Mouse (Mus musculus): Measurements from ENCODE around the gene Mpp3. TPM values are rescaled to one million over a fixed set of nuclear protein-coding genes. Genes with fewer than 3 reads are reported as not detected.

Gene Mpp3
- polyA plus RNA-seq, 1 experiment: 2.1 TPM

- Histone ChIP-seq H3K27me3 (ENCODE audit: control insufficient read depth, insufficient read depth, insufficient read length) (peaks cover 11% of the 10 kb centered on the region), H3K79me2 (ENCODE audit: control insufficient read depth, insufficient read depth) (no peaks in the 10 kb centered on the region), H3ac (ENCODE audit: control insufficient read depth, insufficient read length) (no peak overlapping the region), H3K4me2 (ENCODE audit: low read depth) (no peak overlapping the region), H3K4me3 (no peak overlapping the region), H3K36me3 (ENCODE audit: control insufficient read depth, insufficient read depth) (no peaks in the 10 kb centered on the region)
- TF ChIP-seq E2F4 (IDR thresholded peaks at IDR 0.05; ENCODE audit: insufficient read depth): no peak
These were observed 28.8 kb downstream of the Mpp3 start for GRCm38 (mm10) chr11:101999466-101999865.

- H3ac ChIP-seq (ENCODE audit: control insufficient read depth, insufficient read length): no peak overlapping the region
- H3K27me3 ChIP-seq (ENCODE audit: control insufficient read depth, insufficient read depth, insufficient read length): peaks cover 18% of the 10 kb centered on the region
- H3K36me3 ChIP-seq (ENCODE audit: control insufficient read depth, insufficient read depth): no peaks in the 10 kb centered on the region
- no peak overlapping the region for H3K4me2 ChIP-seq (ENCODE audit: low read depth)
- no peak overlapping the region for H3K4me3 ChIP-seq
- no peak for TF ChIP-seq MYOD1 (IDR thresholded peaks at IDR 0.05; ENCODE audit: control insufficient read depth in 1 of 3, insufficient read length in 2 of 3, low read depth in 2 of 3)
- TF ChIP-seq POLR2AphosphoS2 (IDR thresholded peaks at IDR 0.05; ENCODE audit: insufficient read length, low read depth): no peak
- no peak for TF ChIP-seq REST (IDR thresholded peaks at IDR 0.05; ENCODE audit: insufficient read depth, insufficient read length)
- TF ChIP-seq POLR2A (IDR thresholded peaks at IDR 0.05; ENCODE audit: insufficient read length, low read depth): no peak
- TF ChIP-seq TCF12 (IDR thresholded peaks at IDR 0.05; ENCODE audit: insufficient read depth, poor library complexity, severe bottlenecking): no peak
- no peak for TF ChIP-seq CEBPB (IDR thresholded peaks at IDR 0.05; ENCODE audit: insufficient read depth, poor library complexity, severe bottlenecking)
- TF ChIP-seq SRF (IDR thresholded peaks at IDR 0.05; ENCODE audit: control insufficient read depth, insufficient read length, low read depth): no peak
- no peak for TF ChIP-seq USF1 (IDR thresholded peaks at IDR 0.05; ENCODE audit: low read depth)
- no peak for TF ChIP-seq E2F4 (IDR thresholded peaks at IDR 0.05; ENCODE audit: insufficient read depth)
- no peak for TF ChIP-seq MYOG (IDR thresholded peaks at IDR 0.05; ENCODE audit: control insufficient read depth in 1 of 3, insufficient read depth in 1 of 3, insufficient read length in 2 of 3, low read depth in 2 of 3)
- no peak for TF ChIP-seq MAX (IDR thresholded peaks at IDR 0.05; ENCODE audit: low read depth)
- TF ChIP-seq TCF3 (IDR thresholded peaks at IDR 0.05; ENCODE audit: insufficient read length, low read depth): no peak
- no peaks in the 10 kb centered on the region for H3K79me2 ChIP-seq (ENCODE audit: control insufficient read depth, insufficient read depth)
These were observed 30.0 kb downstream of the Mpp3 start for GRCm38 (mm10) chr11:101998258-101998657.

- no peak overlapping the region for H3ac ChIP-seq (ENCODE audit: control insufficient read depth, insufficient read length)
- H3K4me2 ChIP-seq (ENCODE audit: low read depth): no peak overlapping the region
- no peak overlapping the region for H3K4me3 ChIP-seq
- TF ChIP-seq MYOG (IDR thresholded peaks at IDR 0.05; ENCODE audit: control insufficient read depth in 1 of 3, insufficient read depth in 1 of 3, insufficient read length in 2 of 3, low read depth in 2 of 3): no peak
- no peak for TF ChIP-seq SRF (IDR thresholded peaks at IDR 0.05; ENCODE audit: control insufficient read depth, insufficient read length, low read depth)
- no peak for TF ChIP-seq POLR2A (IDR thresholded peaks at IDR 0.05; ENCODE audit: insufficient read length, low read depth)
- TF ChIP-seq TCF12 (IDR thresholded peaks at IDR 0.05; ENCODE audit: insufficient read depth, poor library complexity, severe bottlenecking): no peak
- no peak for TF ChIP-seq MYOD1 (IDR thresholded peaks at IDR 0.05; ENCODE audit: control insufficient read depth in 1 of 3, insufficient read length in 2 of 3, low read depth in 2 of 3)
- TF ChIP-seq E2F4 (IDR thresholded peaks at IDR 0.05; ENCODE audit: insufficient read depth): no peak
- no peak for TF ChIP-seq MAX (IDR thresholded peaks at IDR 0.05; ENCODE audit: low read depth)
- TF ChIP-seq CEBPB (IDR thresholded peaks at IDR 0.05; ENCODE audit: insufficient read depth, poor library complexity, severe bottlenecking): no peak
- no peak for TF ChIP-seq REST (IDR thresholded peaks at IDR 0.05; ENCODE audit: insufficient read depth, insufficient read length)
- no peak for TF ChIP-seq POLR2AphosphoS2 (IDR thresholded peaks at IDR 0.05; ENCODE audit: insufficient read length, low read depth)
- no peak for TF ChIP-seq USF1 (IDR thresholded peaks at IDR 0.05; ENCODE audit: low read depth)
- TF ChIP-seq TCF3 (IDR thresholded peaks at IDR 0.05; ENCODE audit: insufficient read length, low read depth): no peak
- no peaks in the 10 kb centered on the region for H3K36me3 ChIP-seq (ENCODE audit: control insufficient read depth, insufficient read depth)
- no peaks in the 10 kb centered on the region for H3K79me2 ChIP-seq (ENCODE audit: control insufficient read depth, insufficient read depth)
- peaks cover 29% of the 10 kb centered on the region for H3K27me3 ChIP-seq (ENCODE audit: control insufficient read depth, insufficient read depth, insufficient read length)
These were observed 32.3 kb downstream of the Mpp3 start for GRCm38 (mm10) chr11:101995938-101996337.

- Histone ChIP-seq H3K4me3 (no peak overlapping the region), H3K27me3 (ENCODE audit: control insufficient read depth, insufficient read depth, insufficient read length) (peaks cover 38% of the 10 kb centered on the region), H3K4me2 (ENCODE audit: low read depth) (no peak overlapping the region), H3K79me2 (ENCODE audit: control insufficient read depth, insufficient read depth) (no peaks in the 10 kb centered on the region), H3ac (ENCODE audit: control insufficient read depth, insufficient read length) (no peak overlapping the region), H3K36me3 (ENCODE audit: control insufficient read depth, insufficient read depth) (no peaks in the 10 kb centered on the region)
- TF ChIP-seq MAX (IDR thresholded peaks at IDR 0.05; ENCODE audit: low read depth) (no peak), E2F4 (IDR thresholded peaks at IDR 0.05; ENCODE audit: insufficient read depth) (no peak), POLR2AphosphoS2 (IDR thresholded peaks at IDR 0.05; ENCODE audit: insufficient read length, low read depth) (no peak), TCF3 (IDR thresholded peaks at IDR 0.05; ENCODE audit: insufficient read length, low read depth) (no peak), MYOG (IDR thresholded peaks at IDR 0.05; ENCODE audit: control insufficient read depth in 1 of 3, insufficient read depth in 1 of 3, insufficient read length in 2 of 3, low read depth in 2 of 3) (no peak), MYOD1 (IDR thresholded peaks at IDR 0.05; ENCODE audit: control insufficient read depth in 1 of 3, insufficient read length in 2 of 3, low read depth in 2 of 3) (no peak), SRF (IDR thresholded peaks at IDR 0.05; ENCODE audit: control insufficient read depth, insufficient read length, low read depth) (no peak), CEBPB (IDR thresholded peaks at IDR 0.05; ENCODE audit: insufficient read depth, poor library complexity, severe bottlenecking) (no peak), TCF12 (IDR thresholded peaks at IDR 0.05; ENCODE audit: insufficient read depth, poor library complexity, severe bottlenecking) (no peak), USF1 (IDR thresholded peaks at IDR 0.05; ENCODE audit: low read depth) (no peak), POLR2A (IDR thresholded peaks at IDR 0.05; ENCODE audit: insufficient read length, low read depth) (no peak), REST (IDR thresholded peaks at IDR 0.05; ENCODE audit: insufficient read depth, insufficient read length) (no peak)
These were observed 34.2 kb downstream of the Mpp3 start for GRCm38 (mm10) chr11:101994100-101994499.

- Histone ChIP-seq H3K4me3 (no peak overlapping the region), H3K4me2 (ENCODE audit: low read depth) (no peak overlapping the region), H3K36me3 (ENCODE audit: control insufficient read depth, insufficient read depth) (no peaks in the 10 kb centered on the region), H3K79me2 (ENCODE audit: control insufficient read depth, insufficient read depth) (no peaks in the 10 kb centered on the region), H3K27me3 (ENCODE audit: control insufficient read depth, insufficient read depth, insufficient read length) (peaks cover 47% of the 10 kb centered on the region), H3ac (ENCODE audit: control insufficient read depth, insufficient read length) (no peak overlapping the region)
- TF ChIP-seq TCF12 (IDR thresholded peaks at IDR 0.05; ENCODE audit: insufficient read depth, poor library complexity, severe bottlenecking) (no peak), MAX (IDR thresholded peaks at IDR 0.05; ENCODE audit: low read depth) (no peak), POLR2AphosphoS2 (IDR thresholded peaks at IDR 0.05; ENCODE audit: insufficient read length, low read depth) (no peak), USF1 (IDR thresholded peaks at IDR 0.05; ENCODE audit: low read depth) (no peak), REST (IDR thresholded peaks at IDR 0.05; ENCODE audit: insufficient read depth, insufficient read length) (no peak), SRF (IDR thresholded peaks at IDR 0.05; ENCODE audit: control insufficient read depth, insufficient read length, low read depth) (no peak)
These were observed 35.9 kb downstream of the Mpp3 start for GRCm38 (mm10) chr11:101992411-101992810.
